Mouse (Mus musculus) adrenal gland, adult 2 months (tissue): ENCODE measurements around the gene Gm29644. TPM values are rescaled to one million over a fixed set of nuclear protein-coding genes. Genes with fewer than 3 reads are reported as not detected.
"Not testable (repeated sequence)": the region's sequence is repeated elsewhere in the genome, so short reads cannot be mapped to it uniquely, and the experiment has no call there.

Experiments
- DNase-seq: peaks from one replicate; pipeline ENCODE4 v3.0.0; 2021
- long read RNA-seq: library from polyadenylated mRNA; stranded (forward); transcript quantifications from one replicate; pipeline ENCODE4 v2.0.0, GENCODE M21; 2021
- polyA plus RNA-seq: library from polyadenylated mRNA; depleted of rRNA; stranded (reverse); fragments of >200 nt; gene quantifications from 2 replicates; pipeline ENCODE4 v1.2.3, GENCODE M21; 2012; rRNA removed
- total RNA-seq, 2 experiments: library from RNA; stranded (reverse); gene quantifications; 2 replicates each; pipeline ENCODE4 v1.2.3; 2021

Gene Gm29644
- not detected for total RNA-seq
- polyA plus RNA-seq, result not detected in 2 replicates
- long read RNA-seq, result 0 reads

- not testable (repeated sequence) for DNase-seq
Measured at GRCm38 (mm10) chrY:70303187-70303586, at the start of gene Gm29644, which contains the start of gene Gm29423. TSS of gene Gm29644 (minus strand) at chrY:70303343. TSS of gene Gm29423 (minus strand) at chrY:70303287.

- not testable (repeated sequence) for DNase-seq
Measured at GRCm38 (mm10) chrY:70273542-70273941, 29.6 kb downstream of the Gm29644 start, which contains the start of gene Gm21118. TSS of gene Gm21118 (minus strand) at chrY:70273642.

Other genes with a start within 250 kb of the Gm29644 start
- not detected for gene Gm21118, start 29.7 kb downstream of the Gm29644 start, total RNA-seq
- gene Gm21118, start 29.7 kb downstream of the Gm29644 start, polyA plus RNA-seq, result not detected in 2 replicates
- gene Gm29423, start 56 bp downstream of the Gm29644 start, total RNA-seq, result not detected
- gene Gm29423, start 56 bp downstream of the Gm29644 start, polyA plus RNA-seq, result not detected in 2 replicates
- not detected for gene Gm20888, start 138.5 kb upstream of the Gm29644 start, total RNA-seq
- not detected in 2 replicates for gene Gm20888, start 138.5 kb upstream of the Gm29644 start, polyA plus RNA-seq